Mouse (Mus musculus): ENCODE data around the gene Kirrel3.

Kirrel3 gene

GRCm38 (mm10) chr9:34752076-34752800 lies 266.5 kb downstream of the Kirrel3 start:
- DNase-seq (ENCODE audit: low read depth, low spot score), result no peak

GRCm38 (mm10) chr9:34752801-34753170 lies 267.1 kb downstream of the Kirrel3 start:
- peak; percentile 33 for DNase-seq (ENCODE audit: low read depth, low spot score)

GRCm38 (mm10) chr9:34753891-34754290 lies 268.2 kb downstream of the Kirrel3 start:
- no peak for DNase-seq (ENCODE audit: low read depth, low spot score)

GRCm38 (mm10) chr9:34754523-34755097 lies 268.9 kb downstream of the Kirrel3 start:
- DNase-seq (ENCODE audit: low read depth, low spot score), result no peak

DNA sequence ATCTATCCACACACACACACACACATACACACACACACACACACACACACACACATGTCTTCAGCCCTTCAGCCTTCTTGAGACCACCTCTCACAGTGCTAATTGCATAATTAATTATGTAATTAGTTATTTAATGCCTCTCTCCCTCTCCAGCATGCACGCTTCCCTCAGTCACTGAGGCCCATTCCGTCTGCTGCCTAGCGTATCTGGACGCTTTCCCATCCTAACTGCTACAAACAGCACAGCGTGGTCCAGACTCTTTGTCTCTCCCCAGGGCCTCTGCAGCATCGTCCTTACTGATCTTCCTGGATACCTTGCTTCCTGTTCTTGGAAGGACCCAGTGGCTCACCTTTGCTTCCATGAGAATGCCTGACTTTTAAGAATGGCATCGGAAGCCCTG lies 270.4 kb downstream of the Kirrel3 start:
- no peak for DNase-seq (ENCODE audit: low read depth, low spot score)

DNA sequence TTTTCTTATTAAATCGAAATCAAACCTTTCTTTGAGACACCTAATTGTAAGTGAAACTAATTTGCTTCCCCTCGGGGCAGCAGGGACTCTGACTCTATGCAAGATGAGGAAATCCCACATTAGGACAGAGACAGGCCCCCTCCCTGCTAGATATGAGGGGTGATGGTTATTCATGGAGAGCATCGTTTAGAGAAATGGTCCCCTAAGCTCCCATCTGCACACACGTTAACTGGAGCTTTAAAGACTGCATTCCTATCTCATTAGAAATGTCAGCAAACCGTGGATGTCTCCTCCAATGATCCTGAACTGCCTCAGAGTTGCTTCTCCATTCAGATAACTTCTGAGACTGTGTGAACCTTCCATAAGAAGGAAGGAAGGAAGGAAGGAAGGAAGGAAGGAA lies 273.2 kb downstream of the Kirrel3 start:
- no peak for DNase-seq (ENCODE audit: low read depth, low spot score)

DNA sequence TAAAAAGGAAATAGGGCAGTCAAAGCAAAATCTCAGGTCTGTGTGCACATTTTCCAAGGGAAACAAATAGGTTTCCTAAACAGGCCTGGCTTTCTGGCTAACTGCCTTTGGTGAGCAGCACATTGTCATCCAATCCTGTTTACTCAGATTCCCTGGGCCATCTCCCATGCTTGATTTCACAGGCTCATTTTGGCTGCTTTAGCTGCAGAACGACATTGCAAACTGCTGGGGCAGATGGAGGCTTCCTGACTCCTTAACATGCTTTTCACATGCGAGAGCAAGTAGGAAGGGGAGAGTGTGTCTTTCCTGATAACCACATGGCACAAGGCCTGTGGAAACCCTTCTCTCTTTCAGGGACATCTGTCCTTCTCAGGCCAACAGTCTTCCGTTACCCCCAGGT lies 274.8 kb downstream of the Kirrel3 start:
- no peak for DNase-seq (ENCODE audit: low read depth, low spot score)

GRCm38 (mm10) chr9:34766792-34767623 lies 281.3 kb downstream of the Kirrel3 start:
- DNase-seq (ENCODE audit: low read depth, low spot score), result no peak

DNA sequence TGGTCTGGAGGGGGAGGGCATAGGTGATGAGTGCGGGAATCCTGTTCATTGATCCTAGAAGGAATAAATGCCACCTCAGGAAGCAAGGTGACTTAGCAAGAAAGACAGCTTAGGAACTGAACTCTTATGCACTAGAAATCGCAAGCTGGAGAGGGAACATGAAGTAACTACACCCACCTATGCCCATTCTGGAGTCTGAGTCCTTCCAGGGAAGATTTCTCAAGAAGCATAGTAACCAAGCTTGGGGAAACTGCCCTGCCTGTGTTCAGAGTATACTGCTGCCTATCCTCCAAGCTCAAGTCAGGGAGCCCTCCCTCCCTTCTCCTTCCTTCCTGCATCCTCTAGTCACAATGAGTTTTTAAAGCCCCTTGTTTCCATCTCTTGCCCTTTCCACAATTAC lies 283.3 kb downstream of the Kirrel3 start:
- DNase-seq (ENCODE audit: low read depth, low spot score), result no peak

DNA sequence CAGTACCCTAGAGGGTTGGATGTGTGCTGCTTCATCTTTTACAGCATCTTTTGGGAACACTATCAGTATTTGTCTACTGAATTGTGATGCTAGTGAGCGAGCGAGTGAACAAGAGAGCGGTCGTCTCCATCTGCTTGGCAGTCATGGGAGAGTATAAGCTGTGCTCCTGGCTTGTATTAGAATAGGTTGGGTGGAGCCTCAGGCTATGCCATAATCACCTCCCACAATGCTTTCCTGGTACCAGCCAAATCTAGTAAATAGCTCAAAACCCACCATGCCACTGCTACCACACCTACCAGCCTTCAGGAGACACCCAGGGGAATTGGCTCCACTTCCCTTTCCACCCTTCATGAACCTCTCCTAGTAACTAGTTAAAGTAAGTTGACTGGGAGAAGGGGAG lies 285.3 kb downstream of the Kirrel3 start:
- DNase-seq (ENCODE audit: low read depth, low spot score), result no peak

DNA sequence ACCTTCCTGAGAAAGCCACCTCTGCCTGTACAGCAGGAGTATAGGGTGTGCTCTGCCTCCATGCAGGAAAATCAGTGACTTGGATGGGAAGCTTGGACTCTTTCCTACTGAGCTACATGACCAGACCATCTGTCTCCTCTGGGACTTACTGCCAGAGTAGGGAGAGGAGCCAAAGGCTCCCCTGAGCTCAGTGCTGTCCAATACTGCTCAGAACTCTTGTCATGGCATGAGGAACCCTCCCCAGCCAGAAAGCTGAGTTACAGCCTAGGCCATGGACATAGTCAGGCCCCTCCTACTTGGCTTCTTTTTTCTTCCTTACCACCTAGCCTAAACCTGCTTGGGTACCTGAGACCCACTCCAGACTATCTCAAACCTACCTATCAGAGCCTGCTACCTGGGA lies 285.7 kb downstream of the Kirrel3 start:
- DNase-seq (ENCODE audit: low read depth, low spot score), result no peak

DNA sequence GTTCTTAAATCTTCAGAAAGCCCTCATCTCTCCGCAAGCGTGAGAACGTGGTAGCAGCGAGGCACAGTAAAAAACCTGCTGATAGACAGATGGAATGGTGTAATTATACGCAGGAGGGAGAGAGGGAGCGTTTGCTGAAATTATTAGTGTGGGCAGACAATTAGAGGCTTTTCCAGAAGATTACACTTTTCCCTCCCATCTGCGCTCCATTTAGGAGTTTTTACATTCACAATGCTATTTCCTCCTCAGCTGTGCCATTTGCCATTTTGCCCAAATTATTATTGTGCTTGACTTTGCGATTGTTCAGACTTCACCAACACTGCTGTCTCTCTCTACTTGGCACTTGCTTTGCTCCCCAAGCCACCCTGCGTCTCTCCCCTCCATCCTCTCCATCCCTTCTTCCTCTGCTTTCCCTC lies 286.3 kb downstream of the Kirrel3 start:
- no peak for DNase-seq (ENCODE audit: low read depth, low spot score)

DNA sequence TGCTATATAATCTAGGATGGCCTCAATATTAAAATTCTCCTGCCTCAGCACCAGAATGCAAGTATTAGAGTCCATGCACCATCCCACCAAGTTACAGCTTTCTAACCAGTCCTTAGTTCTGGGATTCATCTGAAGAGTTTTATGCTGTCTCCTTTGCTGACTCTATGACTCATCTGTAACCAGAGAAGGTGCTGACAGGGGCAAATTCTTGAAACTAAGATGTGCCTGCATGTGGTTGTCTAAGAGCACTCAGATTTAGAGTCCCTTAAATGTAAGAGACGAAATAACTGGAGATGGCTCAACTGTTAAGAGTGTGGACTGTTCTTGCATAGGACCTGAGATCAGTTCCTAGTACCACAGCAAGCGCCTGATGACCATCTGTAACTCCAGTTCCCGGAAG lies 295.7 kb downstream of the Kirrel3 start:
- DNase-seq (ENCODE audit: low read depth, low spot score), result no peak

GRCm38 (mm10) chr9:34787915-34788314 lies 302.2 kb downstream of the Kirrel3 start:
- no peak for DNase-seq (ENCODE audit: low read depth, low spot score)

DNA sequence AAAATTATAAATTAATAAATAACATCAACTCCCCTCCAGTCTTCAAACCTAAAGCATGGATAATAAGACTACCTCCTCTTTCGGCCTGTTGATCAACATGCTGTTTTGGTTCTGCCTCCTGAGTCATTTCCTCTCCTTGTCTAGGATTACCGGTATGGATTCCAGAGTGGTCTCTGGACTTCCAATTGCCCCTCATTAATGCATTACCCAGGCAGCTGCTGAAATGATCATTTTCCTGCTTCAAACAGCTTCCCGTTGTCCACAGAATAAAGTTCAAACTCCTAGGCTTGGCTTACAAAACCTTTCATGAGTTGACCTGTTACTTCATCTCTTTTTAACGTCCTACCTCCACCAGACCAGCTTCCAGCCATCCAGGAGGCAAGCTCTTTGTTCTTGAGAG lies 309.5 kb downstream of the Kirrel3 start:
- no peak for DNase-seq (ENCODE audit: low read depth, low spot score)

- DNase-seq (ENCODE audit: low read depth, low spot score), result no peak
Observed at GRCm38 (mm10) chr9:34797688-34798339, 312.1 kb downstream of the Kirrel3 start.

DNA sequence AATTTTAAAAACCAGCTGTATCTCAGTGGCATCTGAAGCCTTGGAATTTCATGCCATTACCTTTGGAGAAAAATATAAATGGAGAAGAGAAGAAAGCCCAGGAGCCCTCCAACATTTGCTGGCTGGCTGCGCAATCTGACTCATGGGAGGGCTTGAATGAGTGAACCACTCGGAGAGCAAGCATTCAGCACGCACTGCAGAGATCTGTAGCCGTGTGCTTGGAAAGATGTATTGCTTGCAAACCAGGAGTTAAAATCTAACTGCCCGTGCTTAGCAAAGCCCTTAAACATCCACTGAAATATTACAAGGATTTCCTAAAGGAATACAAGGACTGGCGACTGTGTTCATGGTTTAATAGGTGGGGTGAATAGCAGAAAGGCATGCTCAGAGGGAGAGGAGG lies 316.0 kb downstream of the Kirrel3 start:
- no peak for DNase-seq (ENCODE audit: low read depth, low spot score)

DNA sequence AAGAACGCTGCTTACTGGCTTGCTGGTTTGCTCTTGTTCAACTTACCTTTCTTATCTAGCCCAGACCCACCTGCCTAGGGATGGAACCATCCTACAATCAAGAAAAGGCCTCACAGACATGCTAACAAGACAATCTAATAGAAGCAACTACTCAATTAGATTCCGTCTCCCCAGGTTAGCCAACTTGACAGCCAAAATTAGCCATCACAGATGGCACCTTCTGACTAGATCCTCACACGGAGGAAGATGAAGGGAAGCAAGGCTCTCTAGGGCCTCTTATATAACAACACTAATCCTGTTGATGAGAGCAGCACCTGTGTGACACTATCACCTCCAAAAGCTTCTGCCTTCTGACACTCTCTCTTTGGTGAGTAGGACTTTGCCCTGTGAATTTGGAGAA lies 321.2 kb downstream of the Kirrel3 start:
- DNase-seq (ENCODE audit: low read depth, low spot score), result no peak

- no peak for DNase-seq (ENCODE audit: low read depth, low spot score)
Observed at GRCm38 (mm10) chr9:34809993-34810513, 324.4 kb downstream of the Kirrel3 start.

DNA sequence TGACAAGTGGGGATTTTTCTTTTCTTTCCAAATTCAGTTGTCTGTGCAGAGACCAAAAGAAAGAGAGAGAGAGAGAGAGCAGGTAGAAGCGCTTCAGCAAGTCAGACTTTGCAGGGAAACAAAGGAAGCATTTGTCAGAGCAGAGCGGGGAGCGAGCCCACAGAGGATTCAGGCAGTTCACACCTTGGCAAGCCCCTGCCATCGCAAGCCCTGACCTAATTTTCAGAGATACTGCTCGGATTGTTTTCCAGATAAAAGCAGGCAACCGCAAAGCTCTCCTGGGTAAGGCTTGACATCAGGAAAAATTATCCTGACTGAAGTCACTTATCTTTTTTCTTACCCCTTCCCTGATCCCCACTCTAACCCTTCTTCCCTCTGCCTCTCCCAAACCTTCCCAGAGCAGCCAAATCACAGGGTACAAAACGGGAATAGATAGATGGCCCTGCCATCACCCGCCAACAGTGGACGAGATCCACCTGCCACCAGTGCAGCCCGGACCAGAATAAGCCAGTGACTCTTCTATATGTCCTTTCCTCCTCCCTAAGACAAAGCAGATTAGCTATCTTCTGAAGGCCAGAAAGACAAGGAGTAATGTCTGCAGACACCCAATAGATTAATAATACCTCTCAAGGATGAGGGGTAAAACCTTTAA lies 332.8 kb downstream of the Kirrel3 start:
- DNase-seq (ENCODE audit: low read depth, low spot score), result no peak

DNA sequence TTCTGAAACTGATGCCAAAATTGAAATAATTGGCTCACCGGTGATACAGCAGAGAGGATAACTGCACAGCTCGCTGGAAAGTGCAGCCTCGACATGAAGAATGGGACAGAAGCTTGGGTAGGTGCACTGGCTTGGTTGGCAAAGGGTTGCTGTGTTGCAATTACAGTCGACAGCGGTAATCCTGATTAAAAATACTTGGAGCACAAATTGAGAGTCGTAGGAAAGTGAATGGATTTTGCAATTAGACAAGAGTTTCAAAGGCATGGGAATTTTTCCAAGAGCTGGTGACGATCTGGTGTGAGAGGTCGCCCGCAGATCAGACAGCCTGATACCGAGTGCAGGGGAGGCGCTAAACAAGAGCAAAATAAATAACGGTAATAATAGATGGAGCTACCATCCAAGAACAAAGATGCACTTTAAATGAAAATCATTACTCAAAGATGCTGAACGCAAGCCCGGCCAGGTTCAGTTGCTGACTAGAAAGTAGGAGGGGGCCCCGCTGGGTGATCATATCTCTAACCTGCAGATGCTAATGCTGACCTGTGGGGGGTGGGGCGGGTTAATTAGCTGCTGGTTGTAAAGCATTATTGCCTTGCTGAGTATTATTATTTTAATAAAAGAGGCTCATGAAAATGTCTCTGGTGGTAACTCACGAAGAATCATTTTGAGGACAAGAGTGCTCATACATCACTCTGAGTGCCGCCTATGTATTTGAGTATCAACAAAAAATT lies 338.8 kb downstream of the Kirrel3 start:
- DNase-seq (ENCODE audit: low read depth, low spot score), result no peak
